Mouse (Mus musculus) regulatory T cell (primary cell): ENCODE measurements at regions not wholly inside any gene's neighbourhood (a gene's known extent, or its start where the extent isn't known, plus 50 kb on each side); places are given as distances from the start of the nearest gene placed in this dataset.

Experiments
- in situ Hi-C: fragments of 300-600 bp; cut with MboI, MseI; formaldehyde crosslinking; loops from one replicate; pipeline ENCODE4 v1.15.1; 2025; ENCODE audit warnings: high pct_unique_total_duplicates

DNA sequence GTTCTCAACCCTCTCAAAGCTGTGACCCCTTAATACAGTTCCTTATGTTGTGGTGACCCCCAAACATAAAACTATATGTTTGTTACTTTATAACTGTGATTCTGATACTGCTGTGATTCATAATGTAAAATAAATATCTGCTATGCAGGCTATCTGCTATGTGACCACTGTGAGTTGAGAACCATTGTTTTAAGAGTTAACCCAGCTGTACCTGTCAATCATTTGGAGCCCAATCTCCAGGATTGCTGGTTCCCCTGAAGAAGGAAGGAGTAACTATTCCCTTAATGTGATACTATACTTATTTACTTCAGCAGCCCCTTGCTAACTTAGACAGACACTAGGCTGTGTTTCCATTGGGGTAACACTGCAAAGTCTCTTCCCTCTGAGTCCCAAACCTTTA, 400.5 kb downstream of the Nbas start:
- in situ Hi-C loops = no loop called here

DNA sequence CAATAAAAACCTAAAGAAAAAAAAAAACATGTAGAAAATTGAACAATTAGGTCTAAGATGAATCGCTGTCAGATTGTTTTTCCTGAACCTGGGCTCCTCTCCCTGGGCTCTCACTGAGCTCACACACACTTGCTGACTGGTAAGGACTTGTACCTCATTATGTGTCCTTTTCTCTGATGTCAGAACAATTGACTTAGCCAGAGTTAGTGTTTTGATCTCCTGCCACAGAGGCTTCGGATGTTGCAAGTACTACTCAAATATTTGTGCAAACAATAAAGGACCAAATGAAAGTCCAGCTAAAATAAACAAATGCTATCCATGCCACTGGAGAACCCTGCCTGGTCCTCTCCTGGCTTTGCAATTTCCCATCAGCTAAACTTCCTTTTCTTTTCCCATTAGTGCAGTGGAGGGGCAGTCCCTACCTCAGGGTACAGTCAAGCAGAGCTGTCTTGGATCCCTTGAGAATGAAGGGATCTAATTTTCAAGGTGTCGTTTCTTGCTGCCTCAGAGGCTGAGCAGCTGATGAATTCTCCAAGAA, 399.6 kb downstream of the Nbas start:
- in situ Hi-C loops = no loop called here

- in situ Hi-C loops = no loop called here
These were observed 370.4 kb downstream of the Nbas start for GRCm38 (mm10) chr12:13639336-13639735.
